Mouse (Mus musculus) spleen, embryonic (tissue): ENCODE data around the gene Vcpkmt.

Experiments used
- CTCF ChIA-PET: fragments of 350-600 bp; sonication (Branson Sonifier 250); formaldehyde crosslinking; loops from one replicate; lab custom pipeline; 2022; lab: Charles Lee

Gene Vcpkmt

DNA sequence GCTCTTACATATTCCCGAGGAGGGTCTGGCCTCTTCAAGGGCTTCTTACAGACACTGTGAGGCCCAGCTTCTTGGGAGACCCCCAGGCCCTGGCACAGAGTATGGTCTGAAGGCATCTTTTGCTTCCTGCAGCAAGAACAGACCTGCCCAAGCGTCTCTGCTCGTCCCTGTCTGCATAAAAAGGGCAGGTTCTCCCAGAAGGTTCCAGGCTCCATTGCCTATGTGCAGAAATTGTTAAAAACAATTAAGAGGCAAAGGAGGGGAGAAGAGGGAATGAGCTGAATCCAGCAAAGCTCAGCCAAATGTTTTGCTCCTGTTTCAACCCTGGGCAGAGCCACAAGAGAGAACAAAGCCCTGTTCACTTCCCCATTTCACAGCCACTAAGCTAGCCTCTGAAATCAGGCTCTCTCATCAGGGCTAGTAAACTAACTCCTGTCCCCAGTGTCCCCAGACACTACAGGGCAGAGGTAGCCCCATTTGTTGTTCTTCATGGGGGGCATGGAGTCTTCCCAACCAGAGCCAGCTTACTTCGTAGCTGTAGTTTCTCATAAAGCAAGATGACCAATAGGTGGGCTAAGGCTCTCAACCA is 44.4 kb downstream of the Vcpkmt start:
- CTCF ChIA-PET = interaction anchor here (0.6 to 1.4 kb wide), 5 partner anchors 9 to 180 kb away, joined by 3 read pairs; no protein-coding TSS in a partner anchor

DNA sequence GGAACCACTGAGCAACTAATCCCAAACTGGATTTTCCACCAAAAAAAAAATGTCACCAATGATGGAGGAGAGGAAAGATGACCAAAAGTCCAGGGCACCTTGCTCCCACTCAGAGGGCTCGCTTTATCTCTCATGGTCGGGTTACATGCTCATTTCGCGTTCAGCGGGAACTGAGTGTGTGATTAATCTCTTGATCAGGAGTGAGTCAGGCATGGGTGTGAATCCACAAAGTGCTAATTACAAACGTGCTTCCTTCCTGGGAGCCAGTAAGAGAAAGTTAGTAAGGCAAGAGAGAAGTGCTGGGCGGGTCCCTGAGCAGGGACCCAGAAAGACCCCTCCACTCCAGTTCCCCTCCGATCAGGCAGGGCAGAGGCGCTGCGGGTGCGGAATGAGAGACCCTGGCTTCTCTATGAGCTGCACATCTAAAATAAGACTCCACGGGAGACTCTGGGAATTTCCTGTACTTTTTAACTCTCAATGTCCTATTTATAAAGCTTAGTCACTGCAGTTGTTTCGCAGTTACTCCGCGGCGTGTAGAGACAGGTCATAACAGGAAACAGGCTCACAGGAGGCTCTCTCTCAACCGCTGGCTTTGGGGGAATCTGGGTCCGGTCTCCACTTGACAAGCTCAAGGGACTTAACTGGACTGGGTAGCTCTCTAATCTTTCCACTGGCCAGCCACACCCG is 45.0 kb downstream of the Vcpkmt start:
- CTCF ChIA-PET = interaction anchor here (0.6 to 1.4 kb wide), 5 partner anchors 8 to 179 kb away, joined by 3 read pairs; no protein-coding TSS in a partner anchor

DNA sequence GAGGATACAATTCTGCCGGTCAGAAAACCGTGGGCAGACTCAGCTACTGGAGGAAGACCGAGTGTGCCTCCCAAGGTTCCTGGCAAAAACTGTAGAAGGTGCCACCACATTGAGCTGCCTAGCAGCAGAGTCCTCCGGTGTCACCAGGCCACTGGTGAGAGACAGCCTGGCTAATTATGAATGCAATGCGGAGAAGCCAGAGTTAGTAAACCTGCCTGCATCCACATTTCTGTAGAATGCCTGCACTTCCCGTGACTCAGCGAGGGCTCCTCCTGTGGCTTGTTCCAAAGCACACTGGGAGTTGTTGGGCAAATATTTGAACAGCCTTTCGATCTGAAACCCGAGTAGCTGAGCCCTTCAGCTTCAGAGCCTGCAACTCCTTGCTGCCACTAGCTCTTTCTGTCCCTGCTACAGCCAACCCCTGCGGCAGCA is 45.6 kb downstream of the Vcpkmt start:
- CTCF ChIA-PET = interaction anchor here (1.1 kb wide), 1 partner anchor 21 kb away, joined by 3 read pairs; no protein-coding TSS in a partner anchor

DNA sequence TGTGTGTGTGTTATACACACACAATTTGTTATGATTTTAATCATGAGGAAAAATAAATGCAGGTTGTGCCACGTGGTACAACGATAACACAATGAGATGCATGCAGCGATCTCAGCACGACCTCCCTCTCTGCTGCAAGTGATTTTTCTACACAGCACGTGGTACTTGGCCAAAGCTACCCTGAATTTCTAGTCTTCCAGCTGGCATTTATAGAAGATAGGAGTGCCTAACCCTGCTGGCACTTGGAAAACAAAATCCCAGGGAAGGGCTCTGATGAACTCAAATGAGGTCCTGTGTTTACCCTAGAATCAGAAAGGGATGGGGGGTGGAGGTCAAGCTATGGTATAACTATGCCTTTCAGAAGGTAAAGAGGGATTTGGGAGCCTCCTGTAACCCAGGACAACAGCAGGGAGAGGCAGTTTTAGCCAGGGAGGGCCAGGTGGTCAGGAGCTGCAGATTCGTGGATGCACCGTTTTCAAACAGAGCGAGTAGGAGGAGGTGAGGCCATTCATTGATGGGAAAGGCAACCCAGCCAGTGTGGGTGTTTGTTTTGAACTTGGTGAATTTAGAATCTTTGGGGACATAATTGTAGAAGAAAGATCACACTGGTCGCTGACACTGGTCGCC is 46.1 kb downstream of the Vcpkmt start:
- CTCF ChIA-PET = no interaction called here

DNA sequence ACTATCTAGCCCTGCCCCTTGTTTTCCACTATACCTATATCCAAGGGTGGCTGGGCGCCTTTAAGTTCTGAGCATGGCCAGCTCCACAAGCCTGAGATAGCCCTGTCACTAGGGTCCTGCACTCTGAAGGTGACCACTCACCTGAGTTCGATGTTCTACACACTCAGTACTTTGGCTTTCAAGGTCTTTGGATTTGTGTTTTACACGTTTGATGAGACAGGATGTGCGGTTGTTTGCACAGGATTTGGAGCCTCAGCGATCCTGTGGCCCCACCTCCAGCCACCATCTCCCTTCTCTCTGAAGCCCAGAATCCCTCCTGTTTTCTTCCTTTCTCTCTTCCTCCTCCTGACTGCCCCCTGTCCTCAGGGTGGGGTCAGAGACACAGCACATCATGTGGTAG is 49.6 kb downstream of the Vcpkmt start:
- CTCF ChIA-PET = interaction anchor here (0.7 kb wide), 1 partner anchor 14 kb away, joined by 3 read pairs; no protein-coding TSS in a partner anchor

DNA sequence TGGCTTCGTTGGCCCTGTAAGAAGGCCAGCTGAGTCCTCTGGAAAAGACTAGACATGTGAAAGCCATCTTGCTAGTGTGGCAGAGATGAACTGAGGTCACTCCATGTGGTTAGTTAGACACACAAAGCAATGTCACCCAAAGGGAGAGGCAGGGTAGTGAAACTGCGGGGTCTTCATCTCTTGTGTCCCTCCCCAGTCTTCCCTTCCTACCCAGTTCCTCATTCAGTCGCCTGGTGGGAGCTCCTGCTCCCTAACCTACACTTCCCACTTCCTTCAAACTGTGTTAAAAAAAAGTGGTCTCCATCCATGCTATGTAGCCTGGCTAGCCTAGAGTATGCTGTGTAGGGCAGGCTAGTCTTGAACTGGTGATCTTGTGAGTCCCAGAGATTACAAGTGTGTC is 50.3 kb downstream of the Vcpkmt start:
- CTCF ChIA-PET = interaction anchor here (0.6 to 0.7 kb wide), 2 partner anchors 13 to 86 kb away, joined by 3 read pairs; no protein-coding TSS in a partner anchor

DNA sequence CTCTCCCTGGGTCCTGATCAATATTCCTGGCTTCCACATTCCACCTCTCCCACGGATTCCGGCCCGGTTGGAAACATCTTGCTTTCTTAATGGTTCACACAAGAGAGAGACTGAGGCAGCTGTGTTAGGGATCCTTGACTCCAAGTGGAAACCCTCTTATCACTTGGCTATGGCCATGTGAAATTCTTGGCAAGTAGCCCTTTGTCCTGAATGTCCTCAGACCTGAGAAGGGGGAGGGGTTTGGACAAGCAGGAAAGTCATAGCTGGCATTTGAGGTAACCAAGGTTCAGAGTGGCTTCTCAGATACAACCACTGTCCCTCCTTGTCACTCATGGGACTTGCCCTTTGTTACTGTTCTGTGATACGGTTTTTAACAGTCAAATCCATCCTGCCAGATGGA is 50.7 kb downstream of the Vcpkmt start:
- CTCF ChIA-PET = interaction anchor here (0.6 kb wide), 1 partner anchor 86 kb away, joined by 3 read pairs; no protein-coding TSS in a partner anchor

DNA sequence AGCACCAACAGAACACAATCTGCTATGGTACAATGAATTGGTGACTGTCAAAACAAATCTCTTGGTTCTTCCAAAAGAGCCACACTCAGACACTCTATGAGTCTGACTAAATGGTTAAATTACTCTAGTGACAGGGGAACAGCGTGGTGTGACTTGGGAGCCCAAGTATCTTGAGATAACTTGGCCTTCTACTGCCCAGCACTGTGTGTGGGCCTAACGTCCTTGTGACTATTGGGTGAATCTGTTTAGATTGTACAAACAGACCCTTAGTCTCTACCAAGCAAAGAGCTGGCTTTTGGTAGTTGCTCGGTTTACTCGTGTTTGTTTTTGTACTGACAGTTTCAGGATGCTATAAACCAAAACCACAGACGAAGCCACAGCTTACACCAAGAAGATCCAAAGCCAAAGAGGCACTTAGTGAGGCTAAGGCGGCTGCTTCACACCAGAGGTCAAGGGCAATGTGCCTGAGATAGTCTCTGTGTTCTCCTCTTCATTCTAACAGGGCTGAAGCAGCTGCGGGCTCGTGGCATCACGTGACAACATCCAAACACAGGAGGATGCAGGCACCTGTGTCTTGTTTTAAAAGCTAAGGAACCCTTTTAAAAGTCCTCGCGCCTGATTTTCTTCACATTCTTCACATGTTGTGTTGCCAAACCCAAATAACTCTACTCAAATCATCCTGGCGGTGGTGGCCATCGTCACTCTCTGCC is 53.0 kb downstream of the Vcpkmt start:
- CTCF ChIA-PET = interaction anchor here (0.6 to 0.7 kb wide), 3 partner anchors 9 to 603 kb away, joined by 3 to 4 read pairs (median 3); no protein-coding TSS in a partner anchor

DNA sequence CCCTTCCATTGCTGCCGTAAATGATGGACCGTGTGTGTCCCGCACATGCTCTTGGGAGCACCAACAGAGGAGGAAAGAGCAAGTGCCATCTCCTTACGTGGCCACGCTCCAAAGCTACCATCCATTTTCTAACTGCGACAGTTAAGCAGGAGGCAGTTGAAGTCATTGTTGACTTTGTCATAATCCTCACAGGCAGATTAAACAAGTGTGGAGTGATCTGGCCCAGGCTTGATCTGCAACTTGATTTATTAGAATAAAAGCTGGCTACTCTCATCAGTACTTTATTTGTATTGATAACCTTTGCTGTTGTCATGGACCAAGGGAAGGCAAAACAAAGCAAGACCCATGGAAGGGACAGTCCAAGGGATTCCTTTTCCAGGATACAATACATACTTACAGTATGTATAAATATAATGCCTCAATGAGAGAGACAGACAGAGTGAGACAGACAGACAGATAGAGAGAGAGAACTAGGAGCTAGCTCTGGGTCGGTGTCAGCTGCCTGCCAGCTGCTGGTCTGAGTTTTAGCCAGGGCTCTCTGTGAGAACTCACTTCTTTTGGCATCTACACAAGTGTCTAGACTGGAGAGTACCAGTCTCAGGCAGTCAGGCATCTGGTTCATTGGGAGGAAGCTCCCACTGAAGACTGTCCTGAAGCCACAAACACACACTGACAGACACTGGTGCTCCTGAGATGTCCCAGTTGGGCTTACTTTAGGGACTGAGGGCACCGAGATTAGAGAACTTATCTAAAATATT is 54.4 kb downstream of the Vcpkmt start:
- CTCF ChIA-PET = no interaction called here
